Mouse (Mus musculus): Measurements from ENCODE around the gene Pnrc2. TPM values are rescaled to one million over a fixed set of nuclear protein-coding genes. Genes with fewer than 3 reads are reported as not detected.

The Pnrc2 gene
- polyA plus RNA-seq, 1 experiment = 37.3 TPM

GRCm38 (mm10) chr4:135855080-135855479 lies 18.6 kb downstream of the Pnrc2 start:
- peak overlapping the region; percentile 82 for H3K4me3 ChIP-seq (replicated peaks; ENCODE audit: control insufficient read depth, low read depth, low read length)
- 8% methylated on average over 6 of the region's 6 CpGs for WGBS
- peak overlapping the region; percentile 99 for H3K27ac ChIP-seq (ENCODE audit: control insufficient read depth, insufficient read depth, low read depth, low read length, poor library complexity)
- H3K4me1 ChIP-seq (ENCODE audit: control insufficient read depth, insufficient read depth, low read length) = peaks cover 2% of the 10 kb centered on the region; the same call in 1 of the 2 replicates
- TF ChIP-seq POLR2A (IDR thresholded peaks at IDR 0.05; ENCODE audit: borderline replicate concordance, control insufficient read depth, low read depth, low read length) = no peak
- TF ChIP-seq CTCF (IDR thresholded peaks at IDR 0.05; ENCODE audit: control insufficient read depth, insufficient read depth, low read length) = no peak

DNA sequence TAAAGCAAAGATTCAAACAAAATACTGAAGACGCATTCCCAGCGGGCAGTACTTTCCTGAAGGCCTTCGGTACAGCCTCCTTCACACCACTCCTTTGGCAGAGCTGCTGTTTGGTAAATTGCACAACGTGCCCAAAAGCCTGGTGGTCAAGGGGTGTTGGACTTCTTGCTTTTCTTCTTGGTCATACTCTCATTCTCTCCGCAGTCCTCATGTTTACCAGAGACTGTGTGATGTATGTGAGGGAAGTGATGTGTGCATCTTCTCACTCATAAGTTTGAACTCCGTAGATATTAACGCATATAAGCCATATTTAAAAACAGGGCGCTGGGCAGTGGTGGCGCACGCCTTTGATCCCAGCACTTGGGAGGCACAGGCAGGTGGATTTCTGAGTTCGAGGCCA lies 19.0 kb downstream of the Pnrc2 start:
- Histone ChIP-seq H3K4me3 (replicated peaks; ENCODE audit: control insufficient read depth, low read depth, low read length) (no peak overlapping the region), H3K27ac (ENCODE audit: control insufficient read depth, insufficient read depth, low read depth, low read length, poor library complexity) (no peak overlapping the region), H3K4me1 (ENCODE audit: control insufficient read depth, insufficient read depth, low read length) (peaks cover 2% of the 10 kb centered on the region; the same call in 1 of the 2 replicates)
- 75% methylated on average over 11 of the region's 11 CpGs for WGBS
- TF ChIP-seq POLR2A (IDR thresholded peaks at IDR 0.05; ENCODE audit: borderline replicate concordance, control insufficient read depth, low read depth, low read length) (no peak), CTCF (IDR thresholded peaks at IDR 0.05; ENCODE audit: control insufficient read depth, insufficient read depth, low read length) (no peak)

GRCm38 (mm10) chr4:135853987-135854546 lies 19.6 kb downstream of the Pnrc2 start:
- Histone ChIP-seq H3K4me3 (replicated peaks; ENCODE audit: control insufficient read depth, low read depth, low read length) (no peak overlapping the region), H3K27ac (ENCODE audit: control insufficient read depth, insufficient read depth, low read depth, low read length, poor library complexity) (no peak overlapping the region; the same call in none of the 2 replicates), H3K4me1 (ENCODE audit: control insufficient read depth, insufficient read depth, low read length) (peaks cover 2% of the 10 kb centered on the region; the same call in 1 of the 2 replicates)
- 90% methylated on average over 14 of the region's 14 CpGs for WGBS
- TF ChIP-seq CTCF (IDR thresholded peaks at IDR 0.05; ENCODE audit: control insufficient read depth, insufficient read depth, low read length) = no peak
- no peak for TF ChIP-seq POLR2A (IDR thresholded peaks at IDR 0.05; ENCODE audit: borderline replicate concordance, control insufficient read depth, low read depth, low read length)

DNA sequence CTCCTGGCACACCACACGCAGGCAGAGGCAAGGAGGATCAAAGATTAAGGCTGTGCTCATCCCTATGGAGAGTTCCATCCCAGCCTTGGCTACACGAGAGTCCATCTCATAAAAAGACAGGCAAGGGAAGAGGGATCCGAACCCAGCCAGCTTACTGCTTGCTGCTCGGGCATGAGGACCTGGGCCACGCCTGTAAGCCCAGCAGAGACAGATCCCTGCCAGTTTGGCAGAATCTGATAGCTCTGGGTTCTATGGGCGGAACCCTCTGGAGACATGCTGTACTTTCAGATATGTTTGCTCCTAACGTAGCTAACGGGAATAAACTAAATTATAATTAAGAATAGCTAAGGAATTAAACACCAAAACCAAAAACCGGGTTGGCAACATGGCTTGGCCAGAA lies 21.7 kb downstream of the Pnrc2 start:
- WGBS = 59% methylated on average over 9 of the region's 9 CpGs
- H3K4me3 ChIP-seq (replicated peaks; ENCODE audit: control insufficient read depth, low read depth, low read length) = no peak overlapping the region
- peak overlapping the region; percentile 93 for H3K27ac ChIP-seq (ENCODE audit: control insufficient read depth, insufficient read depth, low read depth, low read length, poor library complexity)
- peaks cover 2% of the 10 kb centered on the region; the same call in 1 of the 2 replicates for H3K4me1 ChIP-seq (ENCODE audit: control insufficient read depth, insufficient read depth, low read length)
- peak; percentile 60; the same call in 1 of the 2 replicates for TF ChIP-seq POLR2A (IDR thresholded peaks at IDR 0.05; ENCODE audit: borderline replicate concordance, control insufficient read depth, low read depth, low read length)
- TF ChIP-seq CTCF (IDR thresholded peaks at IDR 0.05; ENCODE audit: control insufficient read depth, insufficient read depth, low read length) = no peak

- H3K4me3 ChIP-seq (replicated peaks; ENCODE audit: control insufficient read depth, low read depth, low read length) = no peak overlapping the region
- H3K4me1 ChIP-seq (ENCODE audit: control insufficient read depth, insufficient read depth, low read length) = peaks cover 2% of the 10 kb centered on the region; the same call in 1 of the 2 replicates
- TF ChIP-seq POLR2A (IDR thresholded peaks at IDR 0.05; ENCODE audit: borderline replicate concordance, control insufficient read depth, low read depth, low read length) (no peak), CTCF (IDR thresholded peaks at IDR 0.05; ENCODE audit: control insufficient read depth, insufficient read depth, low read length) (no peak)
- 59% methylated on average over 13 of the region's 13 CpGs for WGBS
- peak overlapping the region; percentile 65 for H3K27ac ChIP-seq (ENCODE audit: control insufficient read depth, insufficient read depth, low read depth, low read length, poor library complexity)
Measured at GRCm38 (mm10) chr4:135850411-135851095, 23.1 kb downstream of the Pnrc2 start.

- no peak overlapping the region for H3K4me3 ChIP-seq (replicated peaks; ENCODE audit: control insufficient read depth, low read depth, low read length)
- TF ChIP-seq POLR2A (IDR thresholded peaks at IDR 0.05; ENCODE audit: borderline replicate concordance, control insufficient read depth, low read depth, low read length) (no peak), CTCF (IDR thresholded peaks at IDR 0.05; ENCODE audit: control insufficient read depth, insufficient read depth, low read length) (no peak)
- 0 out of 2 replicates have a peak overlapping the region, but pooled peaks have one; percentile 29 for H3K27ac ChIP-seq (ENCODE audit: control insufficient read depth, insufficient read depth, low read depth, low read length, poor library complexity)
- no peaks in the 10 kb centered on the region; the same call in 1 of the 2 replicates for H3K4me1 ChIP-seq (ENCODE audit: control insufficient read depth, insufficient read depth, low read length)
- WGBS = 52% methylated on average over 5 of the region's 5 CpGs
Measured at GRCm38 (mm10) chr4:135847581-135847980, 26.1 kb downstream of the Pnrc2 start.

DNA sequence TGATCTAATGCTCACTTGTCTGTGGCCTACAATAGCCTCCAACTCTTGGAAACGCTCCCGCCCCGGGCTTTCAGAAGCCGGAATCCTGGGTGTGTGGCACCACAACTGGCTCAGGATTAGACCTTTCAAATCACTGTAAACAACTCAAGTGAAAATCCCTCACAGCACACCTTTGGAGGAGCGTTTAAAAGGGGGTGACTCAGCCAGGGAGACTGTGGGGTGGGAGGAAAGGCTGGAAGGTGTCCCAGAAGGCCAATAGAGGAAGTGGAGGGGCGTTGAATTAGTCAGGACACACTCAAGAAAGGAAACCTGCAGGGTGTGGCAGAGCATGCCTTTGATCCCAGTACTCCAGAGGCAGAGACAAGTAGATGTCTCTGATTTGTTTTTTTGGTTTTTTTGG lies 29.2 kb downstream of the Pnrc2 start:
- H3K4me1 ChIP-seq (ENCODE audit: control insufficient read depth, insufficient read depth, low read length) = no peaks in the 10 kb centered on the region

DNA sequence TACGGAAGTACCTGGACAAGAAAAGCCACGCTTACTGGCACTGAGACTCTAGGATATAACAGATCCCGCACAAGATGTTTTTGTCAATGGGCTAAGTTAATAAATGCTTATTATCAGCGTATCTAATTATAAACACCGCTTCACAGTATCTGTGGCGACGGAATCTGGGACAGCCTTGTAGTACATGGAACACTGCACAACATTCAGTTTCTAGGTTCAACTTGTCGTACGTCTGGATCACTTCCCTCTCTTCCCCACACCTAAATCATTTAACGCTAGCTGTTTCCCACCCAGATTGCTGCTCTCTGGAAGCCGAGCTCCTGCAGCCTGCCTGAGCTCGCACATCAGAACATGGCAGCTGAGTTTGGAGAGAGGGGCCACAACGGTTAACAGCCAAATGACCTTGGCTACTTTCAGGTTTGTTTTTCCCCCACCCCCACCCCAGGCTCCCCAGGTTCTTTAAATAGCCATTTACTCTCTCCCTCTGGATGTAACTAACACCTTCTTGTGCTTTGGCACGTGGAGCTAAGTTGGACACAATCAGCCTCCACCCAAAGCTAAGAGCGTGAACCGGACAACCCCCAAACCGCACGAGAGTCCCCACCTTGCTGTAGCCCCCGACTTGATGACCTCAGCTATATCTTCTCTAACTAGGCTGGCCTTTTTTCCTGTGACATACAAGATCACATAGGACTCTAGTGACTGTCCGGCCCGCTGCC lies 34.2 kb downstream of the Pnrc2 start:
- WGBS = 87% methylated on average over 21 of the region's 21 CpGs
- H3K4me3 ChIP-seq (replicated peaks; ENCODE audit: control insufficient read depth, low read depth, low read length) = no peak overlapping the region
- H3K27ac ChIP-seq (ENCODE audit: control insufficient read depth, insufficient read depth, low read depth, low read length, poor library complexity) = no peak overlapping the region
- TF ChIP-seq POLR2A (IDR thresholded peaks at IDR 0.05; ENCODE audit: borderline replicate concordance, control insufficient read depth, low read depth, low read length) (no peak), CTCF (IDR thresholded peaks at IDR 0.05; ENCODE audit: control insufficient read depth, insufficient read depth, low read length) (no peak)
- H3K4me1 ChIP-seq (ENCODE audit: control insufficient read depth, insufficient read depth, low read length) = no peaks in the 10 kb centered on the region

More for the DNA sequence above, 29.2 kb downstream of the Pnrc2 start:
- no peak for TF ChIP-seq CTCF (IDR thresholded peaks at IDR 0.05; ENCODE audit: control insufficient read depth, insufficient read depth, low read length)
- TF ChIP-seq POLR2A (IDR thresholded peaks at IDR 0.05; ENCODE audit: borderline replicate concordance, control insufficient read depth, low read depth, low read length) = no peak
- Histone ChIP-seq H3K4me3 (replicated peaks; ENCODE audit: control insufficient read depth, low read depth, low read length) (no peak overlapping the region), H3K27ac (ENCODE audit: control insufficient read depth, insufficient read depth, low read depth, low read length, poor library complexity) (no peak overlapping the region)
- 65% methylated on average over 6 of the region's 6 CpGs for WGBS
